Mouse (Mus musculus) heart, postnatal 36 days (tissue): Measurements from ENCODE around the gene 2210010C04Rik. TPM values are rescaled to one million over a fixed set of nuclear protein-coding genes. Genes with fewer than 3 reads are reported as not detected.
A peak's percentile ranks its signal among the peaks of the same experiment; 100 is the strongest.

Experiments
- DNase-seq, 2 experiments: peaks; one replicate each; pipeline ENCODE4 v3.0.0; 2021 to 2022
- intact Hi-C: fragments of 180-260 bp; cut with DNase I; formaldehyde crosslinking; loops from one replicate; pipeline ENCODE4 v1.15.1; 2025
- total RNA-seq, 2 experiments: library from RNA; stranded (reverse); gene quantifications; 2 replicates each; pipeline ENCODE4 v1.2.3; 2021

Gene 2210010C04Rik
- total RNA-seq, result not detected

GRCm38 (mm10) chr6:41035409-41035808 is at the start of gene 2210010C04Rik:
Gene 2210010C04Rik, minus strand, starts transcription at chr6:41035509.
- DNase-seq, result no peak
- intact Hi-C loops, result no loop called here

GRCm38 (mm10) chr6:41080121-41080520 is 44.8 kb upstream of the 2210010C04Rik start:
- intact Hi-C loops, result no loop called here

GRCm38 (mm10) chr6:41078539-41079303 is 43.4 kb upstream of the 2210010C04Rik start:
- DNase-seq, result no peak
- intact Hi-C loops, result no loop called here

More at GRCm38 (mm10) chr6:41080121-41080520, 44.8 kb upstream of the 2210010C04Rik start:
- no peak for DNase-seq

- intact Hi-C loops, result no loop called here
- DNase-seq, result no peak
Measured at GRCm38 (mm10) chr6:41075753-41076152, 40.4 kb upstream of the 2210010C04Rik start.

GRCm38 (mm10) chr6:41063332-41063731 is 28.0 kb upstream of the 2210010C04Rik start:
- DNase-seq, result no peak
- intact Hi-C loops, result no loop called here

- no peak for DNase-seq
- intact Hi-C loops, result no loop called here
Measured at GRCm38 (mm10) chr6:41062746-41063145, 27.4 kb upstream of the 2210010C04Rik start.

- intact Hi-C loops, result no loop called here
- DNase-seq, result no peak
Measured at GRCm38 (mm10) chr6:41062081-41062480, 26.8 kb upstream of the 2210010C04Rik start.

- DNase-seq, result no peak
- intact Hi-C loops, result no loop called here
Measured at GRCm38 (mm10) chr6:41061085-41061484, 25.8 kb upstream of the 2210010C04Rik start.

GRCm38 (mm10) chr6:41057653-41058052 is 22.3 kb upstream of the 2210010C04Rik start:
- intact Hi-C loops, result no loop called here
- peak in 1 of 2 experiments; percentile 3 for DNase-seq

GRCm38 (mm10) chr6:41055581-41055980 is 20.3 kb upstream of the 2210010C04Rik start:
- intact Hi-C loops, result loop anchor here (2.0 kb wide), 1 partner anchor 475 kb away; no protein-coding TSS in a partner anchor
- DNase-seq, result peak; percentile 13 to 26

GRCm38 (mm10) chr6:41054379-41054778 is 19.1 kb upstream of the 2210010C04Rik start:
- intact Hi-C loops, result loop anchor here (2.0 kb wide), 1 partner anchor 476 kb away; no protein-coding TSS in a partner anchor

GRCm38 (mm10) chr6:41051824-41052223 is 16.5 kb upstream of the 2210010C04Rik start:
- intact Hi-C loops, result no loop called here
- DNase-seq, result no peak

More at GRCm38 (mm10) chr6:41054379-41054778, 19.1 kb upstream of the 2210010C04Rik start:
- DNase-seq, result no peak

GRCm38 (mm10) chr6:41048602-41049001 is 13.3 kb upstream of the 2210010C04Rik start:
- DNase-seq, result no peak
- intact Hi-C loops, result no loop called here

GRCm38 (mm10) chr6:41047961-41048360 is 12.7 kb upstream of the 2210010C04Rik start:
- intact Hi-C loops, result no loop called here
- DNase-seq, result no peak

- DNase-seq, result no peak
- intact Hi-C loops, result no loop called here
Measured at GRCm38 (mm10) chr6:41047202-41047601, 11.9 kb upstream of the 2210010C04Rik start.

- DNase-seq, result no peak
- intact Hi-C loops, result no loop called here
Measured at GRCm38 (mm10) chr6:41046553-41046952, 11.2 kb upstream of the 2210010C04Rik start.

- intact Hi-C loops, result no loop called here
- no peak for DNase-seq
Measured at GRCm38 (mm10) chr6:41044753-41045152, 9.4 kb upstream of the 2210010C04Rik start.

GRCm38 (mm10) chr6:41044314-41044713 is 9.0 kb upstream of the 2210010C04Rik start:
- intact Hi-C loops, result no loop called here
- no peak for DNase-seq

GRCm38 (mm10) chr6:41032802-41033201 is 2.5 kb downstream of the 2210010C04Rik start:
- no peak for DNase-seq
- intact Hi-C loops, result no loop called here

- DNase-seq, result no peak
- intact Hi-C loops, result no loop called here
Measured at GRCm38 (mm10) chr6:41032231-41032630, 3.1 kb downstream of the 2210010C04Rik start.

GRCm38 (mm10) chr6:41030821-41031220 is 4.5 kb downstream of the 2210010C04Rik start:
- intact Hi-C loops, result no loop called here
- no peak for DNase-seq

GRCm38 (mm10) chr6:41027053-41027452 is 8.3 kb downstream of the 2210010C04Rik start:
- intact Hi-C loops, result no loop called here
- peak; percentile 16 to 35 for DNase-seq
